Mouse (Mus musculus): ENCODE data around the gene Proca1.

- TF ChIP-seq CTCF (IDR thresholded peaks at IDR 0.05; ENCODE audit: extremely low read depth, insufficient read length, insufficient replicate concordance, low read depth, low read length) (no peak), POLR2A (IDR thresholded peaks at IDR 0.05; ENCODE audit: low read depth, low read length) (no peak)
These were observed 20.1 kb downstream of the Proca1 start for GRCm38 (mm10) chr11:78213086-78213817.

All from small intestine, adult 2 months (tissue).